8 mouse cellular contexts compared by ENCODE assay signal in genomic region chr2:155236362-155236992, GRCm38 (mm10). TPM values are rescaled to one million over a fixed set of nuclear protein-coding genes. Genes with fewer than 3 reads are reported as not detected.
DNase-seq lines count a peak whose midpoint lies in the region; ATAC-seq lines count a peak whose summit lies in the region.

TSS of gene Dynlrb1 (plus strand) at chr2:155236533.

- no peaks in the 10 kb centered on the region for H3K9me3 ChIP-seq in lung, embryonic 16.5 days (ENCODE audit: control insufficient read depth, low read length)

- peak; percentile 96 to 98 for ATAC-seq in hematopoietic stem cell, adult 5-6 weeks (replicated peaks in 1 of 2; ENCODE audit: insufficient read depth in 1 of 2, low FRiP score in 2 of 2, low TSS enrichment in 1 of 2, low read depth in 1 of 2, poor library complexity in 2 of 2, severe bottlenecking in 2 of 2)
- peak; percentile 100 for ATAC-seq in lung, embryonic 16.5 days (ENCODE audit: low read depth)

- peak within 1 kb of the TSS; percentile 87 for H3K9ac ChIP-seq in lung, embryonic 16.5 days (ENCODE audit: low read length)

- no peaks in the 10 kb centered on the region for H3K27me3 ChIP-seq in lung, embryonic 16.5 days (ENCODE audit: control insufficient read depth, insufficient read depth, low read depth, low read length)

- peak within 1 kb of the TSS; percentile 82 for H3K27ac ChIP-seq in lung, embryonic 16.5 days (ENCODE audit: low read length)

- H3K4me1 ChIP-seq in lung, embryonic 16.5 days (replicated peaks; ENCODE audit: control insufficient read depth, insufficient read depth, low read length), result peaks cover 12% of the 10 kb centered on the region

- peak within 1 kb of the TSS; percentile 60 for H3K4me3 ChIP-seq in lung, embryonic 16.5 days (ENCODE audit: low read length)

- no peaks in the 10 kb centered on the region for H3K36me3 ChIP-seq in lung, embryonic 16.5 days (ENCODE audit: control insufficient read depth, insufficient read depth, low read length)

- WGBS in lung, embryonic 16.5 days, result under 1% methylated on average over 50 of the region's 50 CpGs

- peak; percentile 90 for DNase-seq in MEL-GATA-1-ER (ENCODE audit: extremely low read depth, low read depth)
- DNase-seq in cerebellum, adult 8-10 months, result peak; percentile 100
- peak; percentile 98 for DNase-seq in forelimb bud, embryonic 11.5 days (ENCODE audit: low read depth, low spot score)
- DNase-seq in layer of hippocampus, adult 9-10 months (ENCODE audit: low spot score), result peak; percentile 99
- peak; percentile 100 for DNase-seq in ovary, postnatal 10 days (ENCODE audit: low spot score)
- DNase-seq in thymus, postnatal 10 days (ENCODE audit: low spot score in 2 of 2), result peak; percentile 92 to 96

- peak within 1 kb of the TSS; percentile 77 for H3K4me2 ChIP-seq in lung, embryonic 16.5 days (ENCODE audit: low read depth, low read length)

RNA-seq across cellular contexts. Expression of gene Dynlrb1, which starts in this region (rescaled TPM):
- total RNA-seq in hematopoietic stem cell, adult 5-6 weeks (2017), result 237 and 279 TPM in 2 replicates
- 385 and 409 TPM in 2 replicates for polyA plus RNA-seq in lung, embryonic 16.5 days (2015; fragmentation: Nextera tagmentation; extraction: Ambion mirVana)

Comparison
In these comparisons a context has a peak if more than half of its experiments do, and no peak if none do; other contexts are left out.
1. Peak in every context shown above with its lines: DNase-seq, ATAC-seq, H3K4me3 ChIP-seq and H3K27ac ChIP-seq.